Mouse (Mus musculus) forebrain, embryonic 16.5 days (tissue): ENCODE measurements at regions not wholly inside any gene's neighbourhood (a gene's known extent, or its start where the extent isn't known, plus 50 kb on each side); places are given as distances from the start of the nearest gene placed in this dataset.
"Not testable (repeated sequence)": the region's sequence is repeated elsewhere in the genome, so short reads cannot be mapped to it uniquely, and the experiment has no call there.

Experiments used
- ATAC-seq: fragments of 200-750 bp; cut with Nextera tagmentation; 2 replicates; pipeline ENCODE4 v1.8.0; 2017; ENCODE audit warnings: mild to moderate bottlenecking, moderate library complexity
- H3K27ac ChIP-seq: fragments of 300-500 bp; sonication (generic); 2 replicates; pipeline ENCODE4 v1.5.1; 2014; ENCODE audit warnings: low read length, control low read depth
- H3K27me3 ChIP-seq: fragments of 300-500 bp; sonication (generic); replicated peaks from 2 replicates; pipeline ENCODE4 v1.6.1; 2014; ENCODE audit warnings: low read length; ENCODE audit not compliant: control insufficient read depth, insufficient read depth
- H3K36me3 ChIP-seq: fragments of 300-500 bp; sonication (generic); 2 replicates; pipeline ENCODE4 v1.6.1; 2014; ENCODE audit not compliant: control insufficient read depth, insufficient read depth
- H3K4me1 ChIP-seq: fragments of 300-500 bp; sonication (generic); replicated peaks from 2 replicates; pipeline ENCODE4 v1.6.1; 2014; ENCODE audit warnings: low read length; ENCODE audit not compliant: control insufficient read depth, insufficient read depth
- H3K4me2 ChIP-seq: fragments of 300-500 bp; sonication (generic); 2 replicates; pipeline ENCODE4 v1.6.1; 2014; ENCODE audit warnings: mild to moderate bottlenecking, low read length, control low read depth
- H3K4me3 ChIP-seq: fragments of 300-500 bp; sonication (generic); replicated peaks from 2 replicates; pipeline ENCODE4 v1.5.1; 2014; ENCODE audit warnings: mild to moderate bottlenecking, low read length, control low read depth
- H3K9ac ChIP-seq: fragments of 300-500 bp; sonication (generic); replicated peaks from 2 replicates; pipeline ENCODE4 v1.6.1; 2014; ENCODE audit warnings: low read depth, low read length, control low read depth
- H3K9me3 ChIP-seq: fragments of 300-500 bp; sonication (generic); 2 replicates; pipeline ENCODE4 v1.6.1; 2016; ENCODE audit warnings: low read length; ENCODE audit not compliant: control insufficient read depth
- WGBS: fragments of 180-500 bp; shearing (Covaris S2); extraction: QIAGEN DNeasy Blood & Tissue Kit; methylation state at CpG from one replicate; pipeline ENCODE4 v1.1.7; 2014; 5-methylcytosine and 5-hydroxymethylcytosine counted together

DNA sequence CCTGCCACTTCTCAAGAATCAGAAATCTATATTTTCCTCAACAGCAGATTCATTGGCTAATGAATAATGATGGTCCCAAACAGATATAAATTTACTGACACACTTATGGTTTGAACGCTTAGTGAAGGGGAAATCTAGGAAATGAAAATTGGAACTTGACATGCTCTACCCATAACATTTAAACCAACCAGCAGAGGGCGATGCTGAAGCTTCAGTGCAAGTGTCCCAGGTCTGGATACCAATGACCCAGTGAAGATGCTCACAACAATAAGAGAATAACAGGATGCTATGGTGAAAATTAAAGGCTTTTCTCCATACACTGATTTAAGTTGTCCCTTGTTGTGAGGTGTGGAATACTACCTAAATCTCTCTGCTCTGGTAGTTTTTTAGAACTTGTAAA, 236.0 kb upstream of the Rorb start:
- H3K4me3 ChIP-seq = no peak overlapping the region
- no peak for ATAC-seq
- 44% methylated on average over 2 of the region's 2 CpGs for WGBS
- no peak overlapping the region for H3K9ac ChIP-seq
- no peak overlapping the region for H3K27ac ChIP-seq
- H3K4me1 ChIP-seq = peaks cover 9% of the 10 kb centered on the region
- H3K27me3 ChIP-seq = no peaks in the 10 kb centered on the region
- H3K9me3 ChIP-seq = no peaks in the 10 kb centered on the region
- no peaks in the 10 kb centered on the region for H3K36me3 ChIP-seq
- H3K4me2 ChIP-seq = no peak overlapping the region

DNA sequence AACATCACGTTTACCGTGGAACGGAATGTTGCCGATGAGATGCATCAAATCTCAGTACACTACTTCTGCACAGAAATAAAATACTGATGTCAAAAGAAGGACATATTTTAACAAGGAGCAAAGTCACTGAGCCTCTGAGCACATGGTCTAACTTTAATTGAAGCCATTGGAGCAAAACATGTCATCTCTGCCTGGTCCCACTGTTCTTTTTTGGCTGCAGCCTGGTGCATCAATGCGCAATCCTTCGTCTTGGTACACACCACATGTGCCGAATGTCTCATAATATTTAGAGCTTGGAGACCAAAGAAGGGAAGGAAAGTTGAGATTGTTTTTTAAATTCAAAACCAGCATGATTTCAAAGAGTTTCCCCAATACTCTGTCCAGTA, 233.4 kb upstream of the Rorb start:
- Histone ChIP-seq H3K4me3 (no peak overlapping the region), H3K9ac (no peak overlapping the region), H3K9me3 (no peaks in the 10 kb centered on the region), H3K27me3 (no peaks in the 10 kb centered on the region), H3K27ac (peak overlapping the region; percentile 53), H3K36me3 (no peaks in the 10 kb centered on the region), H3K4me1 (peaks cover 9% of the 10 kb centered on the region), H3K4me2 (peak overlapping the region; percentile 39)
- WGBS = 36% methylated on average over 7 of the region's 7 CpGs
- ATAC-seq = peak; percentile 86

DNA sequence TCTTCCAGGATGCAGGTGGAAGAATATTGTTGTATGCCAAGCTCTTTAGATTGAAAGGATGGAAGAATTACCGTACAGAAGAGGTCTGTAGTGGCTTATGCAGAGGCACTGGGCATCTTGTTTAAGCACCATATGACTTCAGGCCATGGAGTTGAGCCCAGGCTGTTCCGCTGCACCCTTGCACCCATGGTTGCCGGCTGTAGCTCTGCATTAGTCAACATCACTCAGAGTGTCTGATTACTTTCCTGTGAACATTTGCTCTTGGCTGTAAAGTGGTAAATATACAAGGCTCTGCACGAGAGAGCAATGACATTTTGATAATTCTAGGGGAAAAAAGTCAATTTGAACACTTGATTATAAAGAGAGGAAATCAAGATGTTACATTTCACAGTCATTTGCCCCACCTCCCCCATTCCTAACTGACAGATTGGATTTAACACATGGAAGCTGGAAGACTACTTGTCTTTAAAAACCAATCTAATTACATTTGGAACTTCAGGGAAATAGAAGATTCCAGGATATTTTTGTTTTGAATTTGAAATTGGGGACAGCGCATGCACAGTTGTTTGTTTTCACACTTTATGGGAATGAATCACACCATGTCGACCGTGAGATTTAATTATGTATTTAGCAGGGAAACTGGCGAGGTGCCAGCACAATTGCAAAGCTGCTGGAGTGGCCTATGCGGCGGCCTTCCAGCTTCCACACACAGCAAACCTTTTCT, 232.9 kb upstream of the Rorb start:
- Histone ChIP-seq H3K36me3 (no peaks in the 10 kb centered on the region), H3K27ac (peak overlapping the region; percentile 53), H3K4me3 (no peak overlapping the region), H3K9me3 (no peaks in the 10 kb centered on the region), H3K4me1 (peaks cover 9% of the 10 kb centered on the region), H3K4me2 (peak overlapping the region; percentile 39), H3K9ac (no peak overlapping the region), H3K27me3 (no peaks in the 10 kb centered on the region)
- peak; percentile 95 for ATAC-seq
- 16% methylated on average over 10 of the region's 10 CpGs for WGBS

DNA sequence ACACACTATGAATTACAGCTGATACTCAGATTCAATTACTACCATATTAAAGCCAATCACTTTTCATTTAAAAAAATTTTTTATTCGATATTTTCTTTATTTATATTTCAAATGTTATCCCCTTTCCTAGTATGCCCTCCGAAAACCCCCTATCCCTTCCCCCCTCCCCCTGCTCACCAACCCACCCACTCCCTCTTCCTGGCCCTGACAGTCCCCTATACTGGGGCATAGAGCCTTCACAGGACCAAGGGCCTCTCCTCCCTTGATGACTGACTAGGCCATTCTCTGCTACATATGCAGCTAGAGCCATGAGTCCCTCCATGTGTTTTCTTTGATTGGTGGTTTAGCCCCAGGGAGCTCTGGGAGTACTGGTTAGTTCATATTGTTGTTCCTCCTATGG, 196.1 kb upstream of the Rorb start:
- peak overlapping the region; percentile 68; the same call in 1 of the 2 replicates for H3K27ac ChIP-seq
- WGBS = 92% methylated on average over 2 of the region's 2 CpGs
- H3K9me3 ChIP-seq, H3K36me3 ChIP-seq, H3K4me1 ChIP-seq, H3K9ac ChIP-seq, H3K27me3 ChIP-seq, ATAC-seq, H3K4me3 ChIP-seq, H3K4me2 ChIP-seq: not testable (repeated sequence)

DNA sequence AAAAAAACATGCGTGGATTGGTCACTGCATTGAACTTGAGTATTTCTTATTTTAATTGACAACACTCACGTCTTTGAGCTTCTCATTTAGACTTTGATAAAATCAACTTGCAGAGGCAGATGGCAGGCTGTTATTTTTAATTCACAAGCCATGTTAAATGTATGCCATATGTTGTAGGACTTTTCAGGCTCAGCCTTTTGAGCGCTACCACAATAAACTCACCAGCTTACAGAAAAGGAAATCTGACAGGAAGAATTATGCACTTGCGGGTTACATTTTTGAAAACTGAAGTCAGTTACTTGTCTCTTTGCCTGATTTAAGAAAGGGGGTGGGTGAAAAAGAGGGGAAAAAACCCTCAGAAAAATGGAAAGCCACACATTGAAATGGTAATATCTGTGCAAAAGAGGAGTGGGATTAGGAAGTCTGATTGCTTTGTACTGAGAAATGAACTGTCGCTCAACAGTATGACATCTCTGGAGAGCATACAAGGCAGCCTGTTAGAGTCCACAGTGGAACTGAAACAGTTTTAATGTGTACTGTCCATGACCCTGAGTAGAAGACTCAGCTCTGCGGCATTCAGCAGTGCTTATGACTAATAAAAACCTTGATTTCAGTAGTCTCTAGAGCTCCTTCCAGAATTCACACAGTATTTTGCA, 195.6 kb upstream of the Rorb start:
- H3K27me3 ChIP-seq = no peaks in the 10 kb centered on the region
- peaks cover 3% of the 10 kb centered on the region; the same call in 1 of the 2 replicates for H3K4me1 ChIP-seq
- H3K36me3 ChIP-seq = no peaks in the 10 kb centered on the region
- H3K4me3 ChIP-seq = no peak overlapping the region
- 35% methylated on average over 6 of the region's 6 CpGs for WGBS
- no peak overlapping the region for H3K9ac ChIP-seq
- peak; percentile 92 for ATAC-seq
- H3K9me3 ChIP-seq = peaks cover under 1% of the 10 kb centered on the region; the same call in 1 of the 2 replicates
- H3K4me2 ChIP-seq = no peak overlapping the region
- H3K27ac ChIP-seq = peak overlapping the region; percentile 68

DNA sequence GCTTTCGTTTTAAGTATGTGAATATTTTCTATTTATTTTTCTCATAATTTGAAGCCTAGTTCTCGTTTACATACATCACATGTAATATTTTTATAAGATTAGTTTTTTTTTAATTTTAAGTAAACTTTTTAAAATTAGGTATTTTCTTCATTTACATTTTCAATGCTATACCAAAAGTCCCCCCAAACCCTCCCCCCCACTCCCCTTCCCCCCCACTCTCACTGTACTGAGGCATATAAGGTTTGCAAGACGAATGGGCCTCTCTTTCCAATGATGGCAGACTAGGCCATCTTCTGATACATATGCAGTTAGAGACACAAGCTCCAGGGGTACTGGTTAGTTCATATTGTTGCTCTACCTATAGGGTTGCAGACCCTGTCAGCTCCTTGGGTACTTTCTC, 174.9 kb upstream of the Rorb start:
- H3K9me3 ChIP-seq, H3K27me3 ChIP-seq, ATAC-seq, H3K4me1 ChIP-seq, H3K27ac ChIP-seq, H3K36me3 ChIP-seq, H3K4me2 ChIP-seq, H3K9ac ChIP-seq, H3K4me3 ChIP-seq: not testable (repeated sequence)
- 92% methylated on average over 3 of the region's 3 CpGs for WGBS

DNA sequence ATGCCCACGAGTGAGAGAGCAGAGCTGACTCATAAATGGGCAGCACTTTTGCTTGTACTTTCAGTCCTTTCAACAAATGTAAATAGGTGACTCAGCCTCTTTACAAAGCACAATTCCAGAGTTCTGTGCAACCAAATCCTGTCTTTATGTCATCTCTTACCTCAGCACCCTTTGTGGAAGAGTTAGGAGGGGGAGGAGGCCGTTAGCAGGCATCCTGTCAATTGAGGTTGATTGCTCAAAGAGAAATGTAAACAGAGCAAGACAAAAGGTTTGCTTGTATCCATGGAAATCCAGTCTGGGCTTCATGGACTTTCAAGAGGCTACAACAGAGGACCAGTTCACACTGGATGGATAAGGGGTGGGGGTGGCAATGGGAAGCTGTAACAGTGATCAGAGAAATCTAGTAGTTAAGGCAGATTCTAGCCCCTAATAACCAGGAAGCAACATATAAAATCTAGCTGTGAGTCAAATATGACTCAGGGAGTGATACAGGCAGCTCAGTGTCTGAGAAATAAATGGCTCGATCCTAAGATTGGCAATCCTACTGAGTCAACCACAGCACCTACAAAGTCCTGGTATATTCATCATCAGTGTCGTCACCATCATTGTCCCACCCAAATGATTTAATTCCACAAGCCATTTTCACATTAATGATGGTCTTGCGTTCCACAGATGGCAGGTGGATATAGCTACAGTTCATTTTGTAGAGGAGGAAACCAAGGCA, 136.0 kb upstream of the Rorb start:
- ATAC-seq = peak; percentile 52; the same call in 1 of the 2 replicates
- 46% methylated on average over 5 of the region's 5 CpGs for WGBS

DNA sequence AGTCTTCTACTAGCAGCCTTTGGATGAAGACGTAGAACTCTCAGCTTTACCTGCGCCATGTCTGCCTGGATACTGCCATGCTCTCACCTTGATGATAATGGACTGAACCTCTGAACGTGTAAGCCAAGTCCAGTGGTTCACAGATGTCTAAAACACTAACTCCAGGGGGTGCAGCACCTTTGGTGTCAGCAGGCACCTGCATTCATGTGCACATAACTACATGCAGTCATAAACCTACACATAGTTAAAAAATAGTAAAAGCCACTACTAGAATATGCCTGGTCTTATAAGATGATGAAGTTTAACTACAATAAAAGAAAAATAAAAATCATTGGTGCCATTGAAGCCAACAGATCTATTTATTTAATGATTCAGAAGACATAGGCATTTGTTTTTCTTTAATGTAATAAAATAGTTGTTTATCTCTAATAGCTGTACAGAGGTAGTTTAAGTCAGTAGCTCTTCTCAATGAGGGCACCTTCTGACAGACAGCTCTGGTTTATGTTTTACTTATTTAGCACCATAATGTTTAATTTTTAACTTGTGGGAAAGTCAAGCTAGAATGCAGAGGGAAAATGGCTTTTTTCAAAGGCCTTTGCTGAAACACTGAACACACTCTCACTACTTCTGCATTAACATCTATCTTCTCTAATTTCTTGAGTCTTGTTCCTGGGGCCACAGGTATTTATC, 118.5 kb upstream of the Rorb start:
- Histone ChIP-seq H3K4me2 (no peak overlapping the region), H3K9ac (no peak overlapping the region), H3K36me3 (no peaks in the 10 kb centered on the region), H3K9me3 (no peaks in the 10 kb centered on the region), H3K4me3 (no peak overlapping the region), H3K27ac (no peak overlapping the region), H3K4me1 (no peaks in the 10 kb centered on the region), H3K27me3 (no peaks in the 10 kb centered on the region)
- ATAC-seq = no peak
- 89% methylated on average over 3 of the region's 3 CpGs for WGBS

More for the DNA sequence above, 136.0 kb upstream of the Rorb start:
- H3K4me2 ChIP-seq = no peak overlapping the region
- H3K27me3 ChIP-seq = no peaks in the 10 kb centered on the region
- H3K4me3 ChIP-seq = no peak overlapping the region
- no peaks in the 10 kb centered on the region for H3K4me1 ChIP-seq
- no peak overlapping the region for H3K9ac ChIP-seq
- no peaks in the 10 kb centered on the region for H3K9me3 ChIP-seq
- no peaks in the 10 kb centered on the region for H3K36me3 ChIP-seq
- no peak overlapping the region for H3K27ac ChIP-seq

DNA sequence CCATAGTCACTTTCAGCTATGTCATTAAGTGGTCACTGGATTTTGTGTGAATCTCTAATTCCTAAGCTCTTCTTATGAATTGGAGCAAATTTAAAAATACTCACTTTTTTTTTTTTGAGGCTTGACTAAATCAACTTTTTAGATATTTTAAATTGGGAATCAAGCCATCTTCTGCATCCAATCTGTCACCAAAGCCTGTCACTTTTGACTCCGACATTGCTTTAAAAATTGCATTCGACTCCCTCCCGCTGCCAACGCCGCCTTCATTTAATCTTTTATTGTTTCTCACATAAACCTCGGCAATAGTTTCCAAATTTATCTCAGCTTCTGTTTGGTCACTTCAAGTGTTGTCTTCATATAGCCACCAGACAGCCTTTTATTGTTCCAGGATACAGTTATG, 109.8 kb upstream of the Rorb start:
- H3K27ac ChIP-seq = no peak overlapping the region
- no peaks in the 10 kb centered on the region for H3K9me3 ChIP-seq
- no peaks in the 10 kb centered on the region for H3K36me3 ChIP-seq
- no peaks in the 10 kb centered on the region for H3K27me3 ChIP-seq
- ATAC-seq = no peak
- no peak overlapping the region for H3K9ac ChIP-seq
- H3K4me2 ChIP-seq = no peak overlapping the region
- no peak overlapping the region for H3K4me3 ChIP-seq
- WGBS = 69% methylated on average over 6 of the region's 6 CpGs
- H3K4me1 ChIP-seq = no peaks in the 10 kb centered on the region
